Mouse (Mus musculus): ENCODE measurements at regions not wholly inside any gene's neighbourhood (a gene's known extent, or its start where the extent isn't known, plus 50 kb on each side); places are given as distances from the start of the nearest gene placed in this dataset.
A peak's percentile ranks its signal among the peaks of the same experiment; 100 is the strongest.

DNA sequence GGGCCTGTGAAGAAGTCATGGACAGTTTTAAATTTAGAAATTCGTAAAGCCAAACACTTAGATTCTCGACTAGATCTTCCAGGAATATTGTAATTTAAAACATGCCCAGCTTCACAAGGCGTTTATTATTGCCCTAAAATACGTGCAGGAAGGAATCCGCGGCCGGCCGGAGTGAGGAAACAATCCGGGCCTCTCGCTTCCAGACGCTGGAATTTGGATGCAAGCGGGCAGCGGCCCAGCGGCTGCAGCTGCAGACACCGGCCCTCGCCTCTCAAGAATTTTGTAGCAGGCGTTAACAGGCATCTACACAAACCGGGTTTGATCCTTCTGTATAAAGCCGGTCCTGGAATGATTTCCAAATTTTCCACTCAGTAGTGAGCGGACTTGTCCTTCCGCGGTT is 260.7 kb upstream of the Nfe2l3 start:
- DNase-seq, result peak; percentile 89

DNA sequence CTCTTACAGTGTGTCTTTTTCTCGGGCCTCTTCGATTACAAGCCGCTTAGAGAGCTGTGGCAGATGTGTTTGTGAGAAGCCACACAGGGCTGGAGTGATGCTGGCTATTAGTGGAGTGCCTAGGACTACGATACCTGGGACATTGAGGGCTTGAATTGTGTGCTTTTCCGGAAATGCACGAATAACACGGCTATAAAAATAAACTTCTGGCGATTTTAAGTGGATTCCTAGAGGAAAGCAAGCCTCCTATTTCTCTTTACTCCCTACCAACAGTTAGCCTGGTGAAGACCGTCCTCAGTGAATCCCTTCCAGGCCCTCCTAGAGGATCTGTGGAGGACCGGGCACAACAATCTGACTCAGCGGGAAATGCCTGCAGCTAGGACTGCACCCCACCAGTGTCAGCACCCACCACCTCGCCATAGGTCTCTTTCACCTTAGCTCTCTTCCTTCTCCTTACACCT is 260.1 kb upstream of the Nfe2l3 start:
- DNase-seq, result peak; percentile 63

DNA sequence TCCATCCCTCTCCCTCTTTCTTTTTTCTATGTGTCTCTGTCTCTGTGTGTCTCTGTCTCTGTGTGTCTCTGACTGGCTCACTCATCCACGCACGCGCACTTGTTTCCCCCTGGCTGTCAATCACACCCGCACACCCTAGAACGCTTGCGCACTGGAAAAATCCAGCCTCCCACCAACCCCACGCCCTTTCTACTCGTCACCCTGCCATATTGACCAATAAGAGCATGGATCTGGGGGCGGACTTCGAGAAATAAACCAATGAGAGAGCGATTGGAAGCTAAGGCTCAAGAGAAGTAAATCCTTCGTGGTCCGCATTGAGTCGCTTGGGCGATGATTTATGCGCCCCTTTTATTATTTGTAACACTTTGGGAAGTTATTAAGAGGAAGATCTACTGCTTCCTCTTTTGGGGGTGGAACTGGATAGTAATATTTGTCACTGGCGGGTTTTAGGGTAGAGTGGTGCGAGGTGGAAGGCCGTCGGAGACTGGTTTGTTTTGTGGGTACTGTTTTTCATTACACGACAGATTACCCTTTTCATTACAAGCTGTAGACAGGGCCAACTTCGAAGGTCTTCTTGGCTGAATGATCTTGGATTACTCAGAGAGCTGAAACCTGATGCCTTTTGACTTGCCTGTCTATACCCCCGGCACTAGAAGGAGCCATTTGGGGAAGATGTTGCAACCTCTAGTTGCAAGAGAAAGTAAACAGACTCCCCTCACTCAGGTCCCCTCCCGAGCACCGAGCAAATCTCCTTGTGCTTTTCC is 259.4 kb upstream of the Nfe2l3 start:
- DNase-seq, result peak; percentile 97

DNA sequence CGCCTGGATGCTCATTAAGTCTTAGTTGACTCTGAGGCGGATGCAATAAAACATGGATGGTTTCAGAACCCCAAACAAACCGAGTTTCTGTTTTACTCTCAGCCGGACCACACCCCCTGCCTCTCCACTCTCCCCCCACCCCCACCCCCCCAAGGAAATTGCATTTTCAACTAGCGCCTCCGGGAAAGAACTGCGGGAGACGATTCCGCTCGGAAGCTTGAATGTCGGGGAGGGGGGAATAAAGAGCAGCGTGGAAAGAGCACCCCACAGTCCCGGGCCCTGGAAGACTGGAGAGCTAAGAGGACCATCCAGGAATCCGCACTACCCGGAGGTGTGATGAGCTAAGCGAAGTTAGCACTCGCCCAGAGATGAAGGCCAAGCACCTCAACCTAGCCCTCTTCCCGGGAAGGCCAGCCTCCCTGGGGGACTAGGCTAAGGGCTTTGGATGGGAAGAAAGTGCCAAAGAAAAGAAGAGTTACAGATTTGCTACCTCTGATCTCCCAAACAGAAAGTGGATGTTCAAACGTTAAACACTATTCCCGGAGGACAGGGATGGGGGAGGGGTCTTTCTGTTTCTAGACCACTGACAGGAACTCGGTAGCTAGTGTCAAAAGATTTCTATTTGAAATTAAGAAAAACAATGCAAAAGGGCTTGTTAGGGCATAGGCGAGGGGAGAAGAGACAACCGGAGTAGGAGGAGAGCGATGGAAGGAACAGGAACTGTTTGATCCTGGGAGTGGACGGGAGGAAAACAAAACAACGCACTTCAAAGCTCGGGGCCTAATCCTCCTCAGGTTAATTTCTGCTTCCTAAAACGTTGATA is 258.6 kb upstream of the Nfe2l3 start:
- peak; percentile 57 for DNase-seq

DNA sequence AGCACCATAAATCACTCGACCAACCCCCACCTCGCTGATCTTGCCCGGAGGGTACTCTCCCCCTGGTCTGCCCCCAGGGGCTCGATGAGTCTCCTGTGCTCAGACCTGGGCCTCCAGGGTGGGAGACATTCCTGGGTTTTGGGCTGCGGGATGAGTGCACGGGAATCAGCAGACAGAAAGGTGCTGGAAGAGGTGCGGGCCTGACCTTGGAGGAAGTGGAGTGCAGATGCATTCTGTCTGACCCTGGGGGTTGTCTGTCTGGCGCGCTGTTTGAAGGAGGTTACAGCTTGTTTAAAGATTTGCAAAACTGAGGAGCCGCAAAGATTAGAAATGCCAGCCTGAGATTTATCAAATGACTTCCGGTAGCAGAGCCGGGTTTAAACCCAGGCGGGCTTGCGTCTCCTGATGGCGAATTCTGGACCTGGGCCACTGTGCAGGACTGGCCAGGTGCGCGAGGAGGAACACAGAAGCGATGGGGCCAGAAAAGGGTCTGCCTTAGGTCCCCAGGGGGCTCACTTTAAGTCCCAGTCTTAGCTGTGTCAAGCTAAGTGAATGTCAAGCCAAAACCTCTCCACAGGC is 257.9 kb upstream of the Nfe2l3 start:
- DNase-seq, result peak; percentile 55

DNA sequence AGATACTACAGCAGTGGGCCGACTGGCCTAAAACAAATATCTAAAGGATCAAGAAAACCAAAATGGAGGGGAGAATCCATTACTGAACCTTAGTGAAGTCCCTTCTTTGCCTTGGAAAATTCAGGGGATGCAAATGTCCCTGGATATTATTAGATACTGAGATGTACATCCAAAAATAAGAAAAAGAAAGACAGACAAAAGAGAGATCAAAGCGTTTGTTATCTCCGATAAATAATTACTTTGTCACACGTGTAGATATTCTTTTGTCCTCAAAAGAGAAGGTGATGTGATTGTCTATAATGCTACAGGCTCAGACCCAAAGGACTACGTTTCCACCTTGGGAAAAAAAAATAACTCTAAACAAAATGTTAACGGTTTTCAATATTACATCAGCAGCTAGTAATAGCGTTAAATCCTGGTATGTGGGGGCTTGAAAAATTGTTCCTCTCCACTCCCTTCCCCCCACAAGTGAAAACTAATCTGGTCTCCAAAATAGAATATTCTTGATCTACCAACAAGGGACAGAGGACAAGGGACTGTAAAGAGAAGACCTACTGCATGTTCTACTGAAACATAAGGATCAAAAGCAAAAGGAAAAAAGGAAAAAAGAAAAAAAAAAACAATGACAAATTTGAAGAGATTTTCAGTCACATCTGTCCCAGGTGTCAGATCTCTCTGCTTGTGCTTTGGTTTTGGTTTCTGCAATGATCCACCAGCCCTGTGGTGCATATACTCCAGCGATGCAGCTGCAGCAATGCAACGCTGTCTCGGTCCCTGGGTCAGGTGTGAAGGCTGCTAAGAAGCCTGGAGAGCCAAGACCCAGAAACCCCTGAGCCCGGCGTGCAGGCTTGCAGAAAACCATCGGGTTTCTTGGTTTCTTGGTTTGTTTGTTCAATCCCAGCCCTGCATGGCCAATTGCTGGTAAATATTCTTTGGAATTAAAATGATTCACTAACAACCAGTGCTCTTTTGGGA is 256.6 kb upstream of the Nfe2l3 start:
- peak; percentile 53 for DNase-seq

DNA sequence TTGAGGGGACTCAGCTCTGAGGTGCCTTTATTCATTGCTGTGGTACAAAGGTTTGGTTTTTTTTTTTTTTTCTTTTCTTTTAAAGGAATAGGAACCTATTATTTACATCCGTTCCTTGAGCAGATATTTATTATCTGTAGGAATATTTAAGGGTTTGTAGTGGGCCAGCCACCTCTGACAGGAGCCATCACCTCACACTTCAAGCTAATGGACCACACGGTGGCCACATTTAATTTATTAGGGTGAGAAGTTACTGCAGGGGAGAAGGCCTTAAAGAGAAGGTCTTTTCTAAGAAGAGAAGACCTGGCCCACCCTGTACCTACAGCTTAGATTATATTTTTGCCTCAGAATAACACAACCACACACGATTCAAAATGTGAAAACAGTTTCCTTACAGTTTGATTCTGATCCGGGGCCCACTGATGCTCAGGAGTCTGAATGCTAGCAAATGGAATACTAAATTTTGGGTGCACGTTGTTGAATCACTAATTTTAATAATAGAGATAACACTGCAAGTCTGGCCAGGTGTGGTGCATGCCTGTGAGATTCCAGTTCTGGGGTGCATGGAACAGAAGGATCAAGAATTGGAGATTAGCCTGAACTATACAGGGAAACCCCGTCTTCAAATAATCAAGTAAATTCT is 255.6 kb upstream of the Nfe2l3 start:
- DNase-seq, result peak; percentile 42

DNA sequence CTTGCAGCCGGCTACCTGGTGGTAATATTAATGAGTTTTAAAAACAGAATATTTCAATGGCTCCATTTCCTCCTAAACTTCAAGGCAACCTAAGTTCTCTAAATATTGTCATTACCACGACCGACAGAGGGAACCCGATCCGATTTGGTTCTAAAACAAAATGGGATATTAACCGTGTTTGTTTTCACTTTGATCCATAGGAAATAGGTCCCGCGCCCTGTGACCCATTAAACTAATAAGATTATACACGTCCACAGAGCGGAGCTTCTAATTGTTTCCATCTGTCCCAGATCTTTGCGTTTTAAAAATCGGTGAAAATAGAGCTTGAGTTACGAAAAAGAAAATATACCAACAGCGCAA is 254.8 kb upstream of the Nfe2l3 start:
- DNase-seq, result peak; percentile 69

DNA sequence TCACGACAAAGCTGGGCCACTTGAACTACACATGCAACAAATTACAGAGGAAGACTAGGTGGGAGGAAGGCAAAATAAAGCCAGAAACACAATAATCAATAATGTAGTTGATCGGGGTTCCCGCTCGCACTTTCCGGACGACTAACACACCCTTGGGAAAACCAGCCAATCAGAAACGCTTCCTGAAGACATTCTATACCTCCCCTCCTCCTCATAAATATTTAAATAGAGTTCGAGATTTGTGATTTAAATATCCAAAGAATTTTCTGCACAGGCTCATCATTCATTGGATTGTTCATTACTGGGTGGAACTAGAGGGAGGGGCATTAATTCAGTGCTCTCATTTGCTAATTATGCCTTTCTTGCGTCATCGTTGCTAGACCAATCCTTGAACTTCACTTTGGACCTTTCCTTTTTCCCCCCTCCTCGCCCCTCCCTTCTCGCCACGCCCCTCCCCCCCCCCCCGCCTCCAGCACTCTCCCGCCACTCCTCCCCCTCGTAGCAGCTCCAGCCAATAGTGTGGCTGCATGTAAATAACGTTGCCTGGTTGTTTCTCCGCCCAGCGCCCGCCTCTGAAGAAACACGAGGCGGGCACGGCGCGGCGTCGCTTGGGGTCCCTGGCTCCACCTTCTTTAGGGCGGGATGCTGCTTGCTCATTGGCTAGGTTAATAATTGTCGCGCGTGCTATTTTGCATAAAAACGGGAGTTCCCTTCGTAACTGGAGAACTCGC is 254.2 kb upstream of the Nfe2l3 start:
- peak; percentile 99 for DNase-seq

DNA sequence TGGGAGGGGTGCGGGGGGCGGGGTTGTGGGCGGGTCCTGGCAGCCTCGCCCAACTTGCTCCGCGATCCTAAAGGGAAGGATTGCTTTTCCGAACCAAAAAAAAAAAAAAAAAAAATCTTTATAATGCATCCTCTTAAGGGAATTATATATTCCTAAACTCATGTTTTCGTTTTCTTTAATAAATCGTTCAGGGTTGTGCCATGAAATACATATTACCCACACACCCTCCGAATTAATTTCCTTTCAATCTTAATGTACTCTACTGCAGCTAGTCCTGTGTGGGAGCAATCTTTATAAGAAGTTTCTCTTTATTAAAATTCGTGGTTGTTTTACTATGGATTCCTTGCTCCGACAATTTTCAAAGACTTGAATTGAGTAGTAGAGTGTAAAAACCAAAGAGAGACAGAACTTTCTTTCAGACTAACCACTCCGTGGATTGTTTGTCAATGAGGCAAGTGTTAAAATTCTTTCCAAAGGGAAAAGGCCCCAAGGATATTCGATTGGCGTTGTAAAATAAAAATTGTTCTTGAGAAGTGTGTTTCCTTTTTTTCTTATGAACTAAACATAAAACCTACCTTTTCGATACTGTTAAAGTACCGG is 253.6 kb upstream of the Nfe2l3 start:
- no peak for DNase-seq

DNA sequence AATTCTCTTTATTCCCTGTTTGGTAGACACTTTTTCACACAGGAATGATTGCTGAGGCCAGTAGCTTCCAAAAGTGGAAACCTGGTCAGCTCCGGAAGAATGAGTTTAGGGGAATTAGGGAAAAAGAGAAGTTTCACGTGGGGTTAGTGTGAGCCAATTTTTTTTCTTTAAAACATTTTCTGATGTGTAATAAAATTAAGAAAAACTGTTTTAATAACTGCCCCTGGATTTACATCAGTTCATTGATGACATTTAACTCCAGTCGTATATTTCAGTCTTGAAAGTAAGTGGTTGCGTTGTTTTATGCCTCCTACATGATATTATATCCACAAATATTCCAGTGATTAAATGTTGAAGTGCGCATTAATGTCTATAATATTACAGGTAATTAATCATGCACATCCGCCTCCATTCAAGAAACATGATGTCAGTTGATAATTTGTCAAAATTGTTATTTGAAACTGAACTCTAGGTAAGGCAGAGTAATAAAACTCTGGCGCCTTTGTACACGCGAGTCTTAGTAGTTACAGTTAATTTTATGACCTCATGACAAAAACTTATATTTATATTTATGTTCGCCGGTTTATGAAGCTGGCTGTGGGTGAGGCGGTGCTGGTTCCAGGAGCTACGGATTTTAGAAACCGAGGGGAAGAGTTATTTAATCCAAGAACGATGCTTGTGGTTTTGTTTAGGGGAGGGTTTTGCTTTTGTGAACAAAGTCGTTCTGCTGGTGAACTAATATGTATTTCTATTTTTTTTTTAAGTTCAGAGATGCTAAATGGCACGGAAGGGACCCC is 252.5 kb upstream of the Nfe2l3 start:
- peak; percentile 45 for DNase-seq

DNA sequence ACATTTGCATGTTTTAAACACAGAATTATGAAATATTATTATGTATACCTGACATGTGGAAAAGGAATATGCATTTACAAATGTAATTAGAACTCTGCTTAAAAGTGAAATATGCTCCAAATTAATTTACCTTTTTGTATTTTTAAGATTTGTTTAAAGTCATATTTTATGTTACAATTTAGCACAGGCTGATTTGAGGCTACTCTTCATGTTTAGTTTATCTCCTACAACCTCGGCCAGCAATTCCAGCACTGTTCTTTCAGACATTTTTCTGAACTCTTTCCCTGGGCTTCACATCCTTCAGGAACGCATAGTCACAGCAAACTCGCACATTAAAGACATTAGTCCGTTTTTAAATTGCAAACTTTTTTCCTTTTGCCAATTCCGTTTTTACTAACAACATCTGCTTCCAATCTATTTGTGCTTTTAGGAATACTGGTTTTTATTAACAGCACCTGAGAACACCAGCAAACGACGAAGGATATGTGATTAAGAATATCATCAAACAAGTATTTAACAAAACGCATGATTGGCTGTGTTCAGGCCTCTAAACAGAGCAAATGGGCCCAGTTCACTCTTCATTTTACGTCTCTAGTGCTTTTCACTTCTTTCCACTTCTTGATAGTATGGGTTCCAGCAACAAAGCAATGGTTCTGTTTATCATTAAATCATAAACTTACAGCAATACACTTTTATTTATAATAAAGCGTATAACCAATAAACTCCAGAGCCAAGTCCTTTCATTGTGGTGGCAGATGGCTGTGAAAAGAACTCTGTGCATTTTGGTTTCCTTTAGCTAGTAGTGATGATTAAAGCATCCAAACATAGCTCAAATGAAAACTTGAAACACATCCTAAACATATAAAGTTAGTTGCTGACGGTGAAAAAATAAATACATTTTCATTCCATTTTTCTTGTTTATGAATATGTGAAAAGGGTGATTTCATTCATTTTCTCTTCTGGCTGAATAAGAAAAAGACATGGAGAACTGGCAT is 251.3 kb upstream of the Nfe2l3 start:
- DNase-seq, result peak; percentile 52

DNA sequence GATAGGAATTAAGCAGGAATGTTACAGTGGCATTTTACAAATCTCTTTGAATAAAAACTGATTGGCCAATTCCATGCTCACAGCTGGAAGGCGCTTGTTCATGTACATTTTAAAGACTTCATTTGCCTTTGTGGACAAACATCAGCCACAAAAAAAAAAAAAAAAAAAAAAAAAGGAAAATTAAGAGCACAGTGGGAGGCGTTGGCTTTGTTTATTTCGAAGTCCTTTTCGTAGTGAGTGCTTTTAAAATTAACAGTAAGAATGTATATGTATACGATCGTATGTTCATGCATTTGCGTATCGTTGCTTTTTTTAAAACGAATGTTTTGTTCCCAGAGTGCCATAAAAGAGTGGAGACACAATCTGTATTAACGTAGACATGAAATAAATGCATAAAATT is 250.6 kb upstream of the Nfe2l3 start:
- no peak for DNase-seq

DNA sequence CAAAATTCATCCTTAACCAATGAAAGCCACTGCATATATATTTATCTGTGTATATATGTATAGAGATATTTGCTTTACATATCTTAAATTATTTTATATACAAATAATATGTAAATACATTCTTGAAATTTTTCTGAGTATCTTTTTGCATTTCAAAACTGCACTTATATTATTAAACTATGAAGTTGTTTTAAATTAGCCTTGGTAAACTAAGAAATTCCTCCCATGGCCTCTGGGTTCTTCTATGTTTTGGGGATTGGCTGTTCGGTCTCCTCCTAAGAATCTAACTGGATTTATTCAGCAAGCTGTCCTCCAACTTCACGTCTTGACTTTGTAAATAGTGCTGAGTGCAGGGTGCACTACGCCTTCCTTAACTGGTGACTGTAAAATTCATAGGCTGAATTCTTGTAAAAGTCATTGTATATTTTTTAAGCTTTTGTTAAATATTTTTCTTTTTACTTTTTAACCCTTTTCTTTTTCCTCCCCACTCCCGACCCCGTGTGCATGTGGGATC is 249.6 kb upstream of the Nfe2l3 start:
- DNase-seq, result peak; percentile 42

DNA sequence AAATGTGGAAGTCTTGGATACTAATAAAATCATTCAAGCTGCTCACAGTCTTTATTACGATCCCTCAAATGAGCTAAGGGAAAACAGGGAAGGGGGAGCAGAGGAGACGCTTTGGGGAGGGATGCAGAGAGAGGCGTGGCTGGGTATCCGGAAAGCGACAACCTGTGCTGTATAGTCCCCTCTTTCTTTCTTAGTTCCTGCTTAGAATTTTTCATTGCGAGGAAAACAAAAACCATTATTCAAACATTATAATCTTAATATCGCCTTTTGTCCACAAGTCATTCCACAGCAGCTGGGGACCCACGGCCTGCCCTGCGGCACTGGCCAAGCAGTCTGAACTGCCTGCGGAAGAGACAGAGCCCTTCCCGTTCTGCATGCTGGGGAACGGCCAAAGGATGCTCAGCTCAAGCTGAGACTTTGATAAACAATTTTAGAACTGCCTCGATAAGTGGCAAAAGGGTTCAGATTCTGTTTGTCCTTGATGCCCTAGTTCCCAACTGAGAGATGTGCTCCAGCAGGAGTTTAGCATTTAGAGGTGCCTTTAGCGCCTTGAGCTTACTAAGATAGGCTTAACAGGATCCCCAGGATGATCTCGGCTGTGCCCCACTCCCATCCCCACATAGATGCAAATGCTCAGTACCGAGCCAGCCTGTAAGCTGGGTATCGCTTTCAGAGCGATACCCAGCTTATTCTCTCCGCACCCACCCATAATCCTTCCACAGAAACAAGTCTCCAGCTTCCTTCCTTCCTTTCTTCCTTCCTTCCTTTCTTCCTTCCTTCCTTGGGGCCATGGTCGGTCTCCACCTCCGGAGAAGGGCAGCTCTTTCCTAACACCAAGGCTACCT is 248.7 kb upstream of the Nfe2l3 start:
- DNase-seq, result peak; percentile 51

DNA sequence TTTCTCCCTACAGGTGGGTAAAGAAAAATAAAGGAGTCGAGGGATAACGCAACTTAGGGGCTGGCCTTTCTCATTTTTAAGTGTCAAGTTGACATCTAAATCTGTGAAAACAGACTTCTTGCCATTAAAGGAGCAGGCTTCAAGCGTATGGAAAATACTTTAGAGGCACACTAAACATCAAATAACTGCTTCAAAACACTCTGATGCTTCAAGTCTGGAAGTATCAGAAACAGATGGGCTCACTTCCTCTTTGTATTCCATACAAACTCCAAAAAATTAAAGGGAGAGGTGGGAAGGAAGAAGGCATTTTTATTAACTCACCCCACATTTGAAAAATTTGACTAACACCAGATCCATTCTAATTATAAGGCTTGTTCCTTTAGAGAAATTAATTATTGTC is 248.0 kb upstream of the Nfe2l3 start:
- peak; percentile 49 for DNase-seq

DNA sequence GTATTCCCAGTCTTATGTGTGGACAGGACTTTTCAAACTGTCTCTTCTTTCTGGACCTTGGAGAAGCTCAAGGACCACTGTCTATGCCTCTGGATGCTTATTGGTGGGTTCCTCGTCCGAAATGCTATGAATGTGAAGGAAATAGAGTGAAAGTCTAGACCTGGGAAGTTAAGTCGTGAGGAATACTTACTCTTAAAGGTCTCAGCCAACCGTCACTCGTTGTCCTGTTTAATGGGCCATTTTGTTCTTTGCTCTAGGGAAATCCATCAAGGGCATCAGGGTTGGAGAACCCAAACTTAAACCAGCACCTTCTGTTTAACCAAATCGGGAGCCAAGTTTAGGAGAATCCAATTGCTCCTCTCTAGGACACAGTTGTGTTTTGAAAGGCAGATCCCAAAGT is 247.3 kb upstream of the Nfe2l3 start:
- no peak for DNase-seq

DNA sequence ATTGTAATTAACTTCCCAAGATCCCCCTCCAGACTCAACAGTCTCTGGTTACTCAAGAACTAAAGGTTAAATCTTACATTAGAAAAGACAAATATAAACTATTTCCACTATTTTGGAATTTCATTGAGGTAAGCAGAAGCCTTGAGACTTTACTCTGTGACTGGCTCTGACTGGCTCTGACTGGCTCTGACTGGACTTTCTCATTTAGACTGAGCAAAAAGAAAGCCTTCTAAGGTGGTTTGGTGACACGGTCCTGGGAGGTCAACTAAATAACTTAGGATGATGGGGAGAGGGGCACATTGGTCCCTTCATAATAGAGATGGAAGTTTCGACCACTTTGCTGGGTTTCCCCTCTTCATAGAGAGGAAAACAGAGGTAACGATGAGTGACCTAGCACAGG is 243.3 kb upstream of the Nfe2l3 start:
- DNase-seq, result no peak
